Mouse (Mus musculus) frontal cortex, postnatal 10 days (tissue): ENCODE data around the gene AI597479.

ENCODE experiments used
- DNase-seq, 2 experiments: peaks; one replicate each; pipeline ENCODE4 v3.0.0; 2022; ENCODE audit warnings: low spot score in 2 of 2, mixed read lengths in 1 of 2

AI597479 gene

DNA sequence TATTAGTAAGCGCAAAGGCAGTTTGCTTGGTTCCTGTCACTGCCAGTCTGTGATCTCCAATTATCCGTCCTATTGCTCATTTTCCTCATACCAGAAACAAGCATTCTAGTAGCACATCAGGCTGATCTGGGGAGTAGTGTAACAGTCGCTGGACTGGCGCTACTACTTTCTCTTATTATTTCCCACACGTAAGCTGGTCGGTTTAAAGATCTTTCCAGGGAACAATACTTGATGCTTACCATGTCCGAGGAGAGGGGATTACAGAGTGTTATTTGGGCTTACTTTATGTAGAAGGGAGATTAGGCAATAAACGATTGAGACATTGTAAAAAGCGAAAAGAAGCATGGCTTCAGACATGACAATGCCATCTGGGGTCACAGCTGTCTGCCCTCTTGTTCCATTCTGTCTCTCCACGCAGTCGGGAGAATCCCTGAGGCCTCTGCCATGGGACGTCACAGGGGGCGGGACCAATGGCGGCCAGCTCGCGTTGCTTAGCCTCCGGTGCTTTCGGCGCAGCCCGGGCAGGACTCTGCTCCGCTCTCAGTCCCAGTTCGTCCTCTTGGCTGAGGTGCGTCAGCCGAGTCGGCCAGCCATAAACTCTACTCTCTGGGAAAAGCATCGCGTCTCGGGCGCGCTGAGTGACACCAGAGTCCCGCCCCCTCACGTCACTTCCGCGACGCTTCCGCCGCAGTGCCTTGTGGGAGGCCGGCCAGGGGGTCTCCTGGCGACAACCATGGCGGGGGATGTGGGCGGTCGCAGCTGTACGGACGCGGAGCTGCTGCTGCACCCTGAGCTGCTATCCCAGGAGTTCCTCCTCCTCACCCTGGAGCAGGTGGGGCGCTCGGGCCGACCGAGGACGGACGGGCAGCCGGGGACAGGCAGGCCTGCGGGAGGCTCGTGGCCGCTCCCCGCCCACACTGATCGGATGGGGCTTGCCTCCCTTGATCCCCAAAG, at the start of gene AI597479, which contains the start of gene Tgfbrap1:
Gene AI597479 (plus strand): TSS at position 680 of the 954 bp plus-strand sequence.
Gene Tgfbrap1 (minus strand): TSS at position 607 of the 954 bp plus-strand sequence.
- peak; percentile 88 to 93 for DNase-seq

DNA sequence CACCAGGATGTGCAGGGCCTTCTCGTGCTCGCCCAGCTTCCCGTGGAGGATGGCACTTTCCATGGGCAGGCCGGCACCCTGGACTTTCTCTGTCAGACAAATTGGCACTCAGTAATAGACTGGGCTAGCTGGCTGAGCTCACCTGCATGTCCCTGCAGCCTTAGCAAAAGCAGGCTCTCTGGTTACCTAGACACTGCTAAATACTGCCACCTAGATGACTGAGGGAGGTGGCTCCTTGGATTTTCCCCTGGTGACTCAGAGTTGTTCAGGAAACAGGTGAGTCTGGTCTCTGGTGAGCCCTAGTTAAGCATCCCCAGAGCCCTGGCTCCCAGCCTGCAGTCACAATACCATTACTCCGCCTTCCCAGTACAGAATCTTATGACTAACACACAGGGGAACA, 46.6 kb upstream of the AI597479 start:
- no peak for DNase-seq

- peak in 1 of 2 experiments; percentile 74 for DNase-seq
Observed at GRCm38 (mm10) chr1:43065615-43066310, 32.7 kb upstream of the AI597479 start.

GRCm38 (mm10) chr1:43066573-43066972, 31.9 kb upstream of the AI597479 start:
- DNase-seq, result no peak

DNA sequence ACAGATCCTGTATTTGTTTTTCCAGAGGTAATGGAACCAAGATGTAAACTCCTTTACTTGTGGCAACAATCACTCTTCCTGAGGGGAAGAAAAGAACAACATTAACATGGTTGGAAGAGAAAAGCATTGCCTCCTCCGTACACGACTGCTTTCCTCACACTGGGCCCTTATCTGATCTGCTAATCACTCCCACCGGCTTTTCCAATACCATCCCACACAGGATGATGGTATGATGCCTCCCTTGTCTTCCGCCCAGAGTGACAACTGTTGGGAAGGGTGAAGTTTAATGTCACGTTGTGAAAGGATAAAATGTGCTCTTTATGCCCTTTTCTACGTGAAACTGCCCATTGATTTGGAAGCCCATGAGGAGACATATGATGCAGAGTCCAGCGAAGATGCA, 31.0 kb upstream of the AI597479 start:
- DNase-seq, result no peak

GRCm38 (mm10) chr1:43070726-43071125, 27.8 kb upstream of the AI597479 start:
- DNase-seq, result no peak

DNA sequence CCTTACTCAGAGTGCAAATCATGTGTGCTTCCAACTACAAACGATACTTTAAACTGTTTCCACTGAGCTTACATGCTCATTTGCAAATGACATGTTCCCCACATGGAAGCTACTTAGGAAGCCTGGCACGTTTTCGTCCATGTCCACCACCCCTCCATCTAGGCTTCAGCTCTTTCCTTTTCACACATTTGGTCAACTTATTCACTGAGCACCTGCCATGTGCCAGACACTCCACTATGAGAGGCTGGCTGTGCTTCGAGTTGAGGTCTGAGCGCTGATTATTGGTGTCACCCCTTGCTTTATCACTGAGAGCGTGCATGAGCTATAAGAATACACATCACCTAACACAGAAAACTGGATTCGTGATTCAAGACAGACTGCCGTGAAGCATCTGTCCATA, 26.5 kb upstream of the AI597479 start:
- no peak for DNase-seq

DNA sequence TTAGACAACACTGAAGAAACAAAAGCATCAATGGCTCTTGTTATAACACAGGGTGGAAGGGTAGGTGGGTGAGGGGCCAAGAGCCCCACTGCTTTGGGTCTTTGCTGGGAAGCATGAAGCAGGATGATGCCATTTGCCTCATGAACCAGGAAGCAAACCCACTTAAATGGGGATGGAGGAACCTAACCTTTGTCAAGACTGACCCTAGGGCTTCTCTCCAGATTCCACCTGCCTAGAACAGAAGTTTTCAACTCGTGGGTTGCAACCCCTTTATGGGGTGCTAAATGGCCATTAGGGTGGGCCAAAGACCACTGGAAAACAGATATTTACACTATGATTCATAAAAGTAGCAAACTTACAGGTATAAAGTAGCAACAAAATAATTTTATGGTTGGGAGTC, 25.9 kb upstream of the AI597479 start:
- DNase-seq, result no peak

DNA sequence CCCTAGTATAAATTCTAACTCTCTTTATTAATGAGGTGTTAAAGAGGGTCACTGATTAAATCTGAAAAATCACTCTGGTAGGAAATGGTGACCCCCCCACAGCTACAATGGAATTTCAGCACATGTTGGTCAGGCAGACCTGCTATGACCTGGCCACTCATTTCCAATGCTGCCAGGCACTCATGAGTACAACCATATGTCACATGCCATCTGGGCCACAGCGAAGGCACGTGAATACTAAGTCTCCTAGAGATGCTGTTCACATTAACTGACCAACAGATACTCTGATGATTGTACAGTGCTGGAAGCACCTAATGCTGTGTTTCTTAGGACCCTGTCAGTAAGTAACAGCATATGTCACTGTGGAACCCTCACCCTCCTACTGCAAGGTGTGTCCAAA, 23.7 kb upstream of the AI597479 start:
- DNase-seq, result no peak

GRCm38 (mm10) chr1:43078124-43078523, 20.4 kb upstream of the AI597479 start:
- no peak for DNase-seq

DNA sequence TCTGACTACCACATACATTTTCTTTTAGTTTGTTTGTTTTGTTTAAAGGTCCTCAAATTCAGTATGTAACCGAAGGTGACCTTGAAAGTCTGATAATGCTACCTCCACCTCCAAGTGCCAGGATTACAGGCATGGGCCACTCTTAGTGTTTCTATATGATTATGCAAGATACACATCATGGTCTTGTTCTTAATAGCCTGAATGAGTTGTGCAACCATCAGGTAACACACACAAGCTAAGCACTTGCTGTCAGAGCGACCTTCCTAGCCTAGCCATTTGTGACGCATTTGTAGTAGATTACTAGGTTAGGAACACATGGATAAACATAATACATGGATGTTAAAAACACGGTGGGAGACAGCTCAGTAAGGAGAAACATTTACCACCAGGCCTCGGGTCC, 15.6 kb upstream of the AI597479 start:
- DNase-seq, result no peak

GRCm38 (mm10) chr1:43090418-43090817, 8.1 kb upstream of the AI597479 start:
- DNase-seq, result no peak

- peak in 1 of 2 experiments; percentile 20 for DNase-seq
Observed at GRCm38 (mm10) chr1:43091306-43092055, 7.0 kb upstream of the AI597479 start.

DNA sequence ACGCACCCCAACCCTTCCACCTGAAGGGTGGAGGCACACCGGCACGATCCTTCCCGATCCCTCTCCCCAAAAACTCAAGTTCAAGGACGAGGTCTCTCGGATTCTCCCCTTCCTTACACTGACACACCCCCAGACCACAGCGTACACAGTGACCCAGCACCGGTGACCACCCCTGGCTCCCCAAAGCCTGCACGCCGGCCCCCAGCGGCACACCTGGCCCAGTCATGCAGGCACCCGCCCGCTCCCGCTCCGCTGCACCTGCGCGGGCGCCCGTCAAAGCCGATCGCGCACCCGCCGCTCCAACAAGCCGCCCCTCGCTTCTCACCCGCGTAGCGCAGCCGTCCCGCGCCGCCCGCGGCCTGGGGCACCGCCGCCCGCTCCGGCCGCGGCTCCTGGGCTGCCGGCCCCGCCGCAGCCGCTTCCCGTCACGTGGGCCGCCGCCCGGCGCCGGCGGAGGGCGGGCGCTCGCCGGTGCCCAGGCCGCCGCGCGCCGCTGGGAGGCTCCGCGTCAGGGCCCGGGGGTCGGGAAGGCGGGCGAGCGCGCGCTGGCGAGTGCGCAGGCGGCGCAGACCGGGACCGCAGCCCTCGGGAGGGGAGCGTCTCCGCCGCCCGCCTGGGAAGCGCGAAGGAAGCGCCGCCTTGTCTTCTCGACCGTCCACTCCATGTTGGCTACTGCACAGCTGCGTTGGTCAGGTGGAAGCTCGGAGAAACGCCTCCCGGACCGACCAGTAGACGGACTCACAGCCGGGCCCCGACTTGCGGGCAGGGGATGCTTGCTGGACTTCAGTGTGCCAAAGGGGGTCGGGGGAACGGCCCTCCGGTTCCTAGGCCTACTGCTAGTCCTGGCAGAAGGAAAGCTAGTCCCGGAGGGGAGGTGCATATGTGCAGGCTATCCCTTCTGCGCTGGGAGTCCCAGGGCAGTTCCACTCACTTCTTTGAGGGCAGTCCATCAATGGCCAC, 6.2 kb upstream of the AI597479 start:
- DNase-seq, result peak; percentile 56 to 66

- DNase-seq, result no peak
Observed at GRCm38 (mm10) chr1:43094206-43094605, 4.3 kb upstream of the AI597479 start.

GRCm38 (mm10) chr1:43108729-43109128, 10.2 kb downstream of the AI597479 start:
- no peak for DNase-seq

- no peak for DNase-seq
Observed at GRCm38 (mm10) chr1:43110556-43110955, 12.0 kb downstream of the AI597479 start.

DNA sequence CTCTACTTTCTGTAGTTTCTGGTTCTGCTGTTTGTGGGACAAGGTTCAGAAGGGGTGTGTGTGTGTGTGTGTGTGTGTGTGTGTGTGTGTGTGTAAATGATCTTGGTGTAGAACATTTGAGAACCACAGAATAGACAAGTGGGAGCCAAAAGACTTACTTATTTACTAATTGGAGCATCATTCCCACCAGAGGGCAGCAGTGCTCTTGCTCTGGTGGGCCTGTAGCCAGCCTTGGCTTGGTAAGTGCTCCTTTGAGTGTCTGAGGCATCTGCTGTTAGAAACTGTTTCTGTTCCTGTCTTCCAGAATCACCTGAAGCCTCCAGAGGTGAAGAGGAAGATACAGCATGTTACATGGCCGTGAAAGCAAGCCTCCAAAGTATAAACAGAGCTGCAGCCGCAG, 14.4 kb downstream of the AI597479 start:
- peak in 1 of 2 experiments; percentile 63 for DNase-seq

GRCm38 (mm10) chr1:43117435-43117834, 18.9 kb downstream of the AI597479 start:
- DNase-seq, result no peak

- DNase-seq, result no peak
Observed at GRCm38 (mm10) chr1:43120950-43121349, 22.4 kb downstream of the AI597479 start.

DNA sequence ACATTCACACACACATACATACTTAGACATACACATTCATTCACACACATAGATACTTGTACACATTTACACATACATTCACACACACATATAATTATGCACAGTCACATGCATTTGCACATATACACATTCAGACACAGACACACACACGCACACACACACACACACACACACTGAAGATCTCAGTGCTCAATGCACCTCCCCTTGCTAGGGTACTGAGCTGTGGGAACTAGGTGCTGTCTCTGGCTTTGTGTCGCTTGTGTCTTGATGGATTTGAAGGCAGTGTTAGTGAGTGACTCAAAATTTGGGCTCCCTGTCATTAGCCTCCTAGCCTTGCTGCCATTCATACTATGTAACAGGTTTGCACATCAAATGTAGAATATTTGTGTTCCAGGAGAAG, 24.1 kb downstream of the AI597479 start:
- DNase-seq, result no peak
